Mouse (Mus musculus): ENCODE measurements around the gene Tars.

GRCm38 (mm10) chr15:11364112-11364511, 35.4 kb downstream of the Tars start:
- TF ChIP-seq CTCF (conservative IDR thresholded peaks at IDR 0.05; ENCODE audit: low read length): no peak
- no peak for TF ChIP-seq NANOG (IDR thresholded peaks at IDR 0.05; ENCODE audit: borderline replicate concordance, low read length)
- no peak for TF ChIP-seq POU5F1 (IDR thresholded peaks at IDR 0.05; ENCODE audit: borderline replicate concordance, low read length)
